9 mouse cellular contexts compared by ENCODE assay signal in the genomic region with DNA sequence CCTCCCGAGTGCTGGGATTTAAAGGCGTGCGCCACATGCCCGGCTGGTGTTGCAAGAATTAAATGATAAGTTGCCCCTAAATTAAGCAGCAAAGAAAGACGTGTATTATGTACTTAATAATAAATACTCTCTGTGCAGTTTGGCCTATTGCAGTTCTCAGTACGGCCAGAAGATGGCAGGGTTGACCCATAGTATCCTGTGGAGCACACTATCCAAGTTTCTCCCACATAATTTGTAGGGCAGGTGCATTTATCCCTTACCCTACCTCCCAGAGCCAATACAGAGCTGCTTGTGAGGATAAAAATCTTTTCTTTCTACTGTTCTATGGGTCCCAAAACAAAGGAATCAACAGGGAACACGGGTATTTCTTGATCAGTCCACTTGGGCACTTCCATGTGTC. TPM values are rescaled to one million over a fixed set of nuclear protein-coding genes. Genes with fewer than 3 reads are reported as not detected.
DNase-seq lines count a peak whose midpoint lies in the region; ATAC-seq and TF ChIP-seq lines count a peak whose summit lies in the region.
"Had no signal": no experiment of that assay in that cellular context is flagged by ENCODE, and none has a peak within 500 bp of the region (broad histone marks: within the 10 kb centered on the region; RNA-seq: fewer than 3 reads in every experiment).

No protein-coding gene starts in this region.

- peak; percentile 89 for ATAC-seq in frontal cortex, adult (ENCODE audit: low TSS enrichment)
- no peak for ATAC-seq in liver, embryonic 14.5 days (ENCODE audit: insufficient read depth)

- peak; percentile 71 for TF ChIP-seq CTCF in liver, embryonic 14.5 days (IDR thresholded peaks at IDR 0.05; ENCODE audit: low read depth)

- peak; percentile 72 for DNase-seq in urinary bladder, postnatal 14 days (ENCODE audit: low spot score)
- DNase-seq in urinary bladder, adult 2 months (ENCODE audit: low spot score), result no peak
- DNase-seq in cerebellum, adult 8-10 months, result peak; percentile 21
- DNase-seq in kidney, postnatal 14 days, result peak; percentile 54
- DNase-seq in liver, embryonic 14.5 days (ENCODE audit: low read depth in 3 of 3, low spot score in 3 of 3), result no peak
- DNase-seq in ovary, postnatal 14 days (ENCODE audit: low spot score), result peak; percentile 44
- no peak for DNase-seq in yolk sac, embryonic 10.5 days (ENCODE audit: low spot score)

- H3K4me2 ChIP-seq in liver, embryonic 14.5 days (ENCODE audit: low read depth), result no peak overlapping the region

- no peak overlapping the region for H3K27ac ChIP-seq in liver, embryonic 14.5 days
- H3K27ac ChIP-seq: macrophage had no signal

- H3K27me3 ChIP-seq in liver, embryonic 14.5 days (ENCODE audit: control insufficient read depth, insufficient read depth, low read length), result no peaks in the 10 kb centered on the region

- TF ChIP-seq EP300 in liver, embryonic 14.5 days (IDR thresholded peaks at IDR 0.05; ENCODE audit: low read depth), result no peak

- no peaks in the 10 kb centered on the region for H3K4me1 ChIP-seq in liver, embryonic 14.5 days (replicated peaks; ENCODE audit: control insufficient read depth in 2 of 2, insufficient read depth in 2 of 2, low read length in 1 of 2)

- no peaks in the 10 kb centered on the region for H3K36me3 ChIP-seq in liver, embryonic 14.5 days (replicated peaks; ENCODE audit: control insufficient read depth, insufficient read depth, low read depth)

- H3K4me3 ChIP-seq in liver, embryonic 14.5 days (ENCODE audit: insufficient read depth in 1 of 2, low read depth in 2 of 2, low read length in 2 of 2), result no peak overlapping the region

- no peak overlapping the region for H3K9ac ChIP-seq in liver, embryonic 14.5 days (replicated peaks)

- 9% methylated on average over 7 of the region's 7 CpGs for WGBS in liver, embryonic 14.5 days (ENCODE audit: insufficient replicate concordance)

- H3K9me3 ChIP-seq in liver, embryonic 14.5 days (ENCODE audit: control insufficient read depth, low read length), result no peaks in the 10 kb centered on the region

RNA-seq across cellular contexts. Expression of a gene that starts 15.4 kb away (rescaled TPM):
- polyA plus RNA-seq in urinary bladder, adult 2 months (2012; rRNA removed), result 0.06 TPM in 1 of 2 replicates, not detected in the other
- 0.65 and 0.86 TPM in 2 replicates for polyA plus RNA-seq in liver, embryonic 14.5 days (2012; rRNA removed)
- 1.5 and 2.3 TPM in 2 replicates for polyA plus RNA-seq in liver, embryonic 14.5 days (2014; fragmentation: Nextera tagmentation; extraction: Ambion mirVana)
- polyA plus RNA-seq: macrophage had no signal

RNA-seq across cellular contexts. Expression of a gene that starts 42.1 kb away (rescaled TPM):
- 32.5 and 39.4 TPM in 2 replicates for polyA plus RNA-seq in urinary bladder, adult 2 months (2012; rRNA removed)
- polyA plus RNA-seq in liver, embryonic 14.5 days (2012; rRNA removed), result 19.2 and 24.6 TPM in 2 replicates
- 15.7 and 20.8 TPM in 2 replicates for polyA plus RNA-seq in liver, embryonic 14.5 days (2014; fragmentation: Nextera tagmentation; extraction: Ambion mirVana)

Comparison
In these comparisons a context has a peak if more than half of its experiments do, and no peak if none do; other contexts are left out.
1. DNase-seq: peak in urinary bladder, postnatal 14 days (single experiment), cerebellum, adult 8-10 months (single experiment), kidney, postnatal 14 days (single experiment) and ovary, postnatal 14 days (single experiment); none in urinary bladder, adult 2 months (single experiment), liver, embryonic 14.5 days (0 of 3) and yolk sac, embryonic 10.5 days (single experiment).